Mouse (Mus musculus): ENCODE results near the gene Ccdc180. TPM values are rescaled to one million over a fixed set of nuclear protein-coding genes. Genes with fewer than 3 reads are reported as not detected.

Gene Ccdc180
- polyA plus RNA-seq, 1 experiment from 2014 or later, result 1.4 TPM

- peak; percentile 90 for DNase-seq (ENCODE audit: low spot score)
- Histone ChIP-seq H3K9me3 (ENCODE audit: low read length) (no peaks in the 10 kb centered on the region), H3K4me1 (ENCODE audit: insufficient read depth, low read depth, low read length) (no peaks in the 10 kb centered on the region; the same call in 1 of the 2 replicates), H3K27me3 (replicated peaks; ENCODE audit: insufficient read depth, low read length) (no peaks in the 10 kb centered on the region), H3K36me3 (ENCODE audit: insufficient read depth, low read length) (no peaks in the 10 kb centered on the region), H3K27ac (ENCODE audit: low read length) (peak overlapping the region; percentile 76), H3K4me3 (ENCODE audit: low read depth, low read length) (no peak overlapping the region), H3K4me2 (replicated peaks; ENCODE audit: low read depth, low read length) (peak overlapping the region; percentile 33), H3K9ac (replicated peaks; ENCODE audit: low read depth) (no peak overlapping the region)
- peak; percentile 90 for ATAC-seq
- TF ChIP-seq EP300 (IDR thresholded peaks at IDR 0.05) (peak; percentile 32), CTCF (IDR thresholded peaks at IDR 0.05) (no peak)
- 13% methylated on average over 13 of the region's 13 CpGs for WGBS
These were observed 75.8 kb downstream of the Ccdc180 start for GRCm38 (mm10) chr4:45965737-45966447.

GRCm38 (mm10) chr4:45966716-45967115 is 76.6 kb downstream of the Ccdc180 start:
- DNase-seq (ENCODE audit: low spot score), result peak; percentile 15
- H3K4me2 ChIP-seq (replicated peaks; ENCODE audit: low read depth, low read length), result 0 out of 2 replicates have a peak overlapping the region, but pooled peaks have one; percentile 8
- no peak overlapping the region for H3K4me3 ChIP-seq (ENCODE audit: low read depth, low read length)
- H3K27me3 ChIP-seq (replicated peaks; ENCODE audit: insufficient read depth, low read length), result no peaks in the 10 kb centered on the region
- no peaks in the 10 kb centered on the region for H3K9me3 ChIP-seq (ENCODE audit: low read length)
- 19% methylated on average over 6 of the region's 6 CpGs for WGBS
- H3K9ac ChIP-seq (replicated peaks; ENCODE audit: low read depth), result no peak overlapping the region
- TF ChIP-seq CTCF (IDR thresholded peaks at IDR 0.05) (no peak), EP300 (IDR thresholded peaks at IDR 0.05) (no peak)
- no peaks in the 10 kb centered on the region for H3K36me3 ChIP-seq (ENCODE audit: insufficient read depth, low read length)
- H3K4me1 ChIP-seq (ENCODE audit: insufficient read depth, low read depth, low read length), result peaks cover 4% of the 10 kb centered on the region; the same call in 1 of the 2 replicates
- peak overlapping the region; percentile 76 for H3K27ac ChIP-seq (ENCODE audit: low read length)
- no peak for ATAC-seq

GRCm38 (mm10) chr4:45967479-45968341 is 77.6 kb downstream of the Ccdc180 start:
- WGBS, result 64% methylated on average over 9 of the region's 9 CpGs
- Histone ChIP-seq H3K4me3 (ENCODE audit: low read depth, low read length) (no peak overlapping the region), H3K27me3 (replicated peaks; ENCODE audit: insufficient read depth, low read length) (no peaks in the 10 kb centered on the region), H3K9me3 (ENCODE audit: low read length) (no peaks in the 10 kb centered on the region), H3K36me3 (ENCODE audit: insufficient read depth, low read length) (no peaks in the 10 kb centered on the region), H3K4me1 (ENCODE audit: insufficient read depth, low read depth, low read length) (peaks cover 5% of the 10 kb centered on the region; the same call in 1 of the 2 replicates), H3K27ac (ENCODE audit: low read length) (no peak overlapping the region), H3K4me2 (replicated peaks; ENCODE audit: low read depth, low read length) (no peak overlapping the region), H3K9ac (replicated peaks; ENCODE audit: low read depth) (no peak overlapping the region)
- ATAC-seq, result no peak
- no peak for DNase-seq (ENCODE audit: low spot score)
- no peak for TF ChIP-seq CTCF (IDR thresholded peaks at IDR 0.05)
- TF ChIP-seq EP300 (IDR thresholded peaks at IDR 0.05), result no peak

GRCm38 (mm10) chr4:45969051-45969450 is 78.9 kb downstream of the Ccdc180 start:
- no peak overlapping the region for H3K27ac ChIP-seq (ENCODE audit: low read length)
- WGBS, result 72% methylated on average over 2 of the region's 2 CpGs
- no peak for DNase-seq (ENCODE audit: low spot score)
- H3K4me1 ChIP-seq (ENCODE audit: insufficient read depth, low read depth, low read length), result peaks cover 13% of the 10 kb centered on the region; the same call in 1 of the 2 replicates
- H3K4me2 ChIP-seq (replicated peaks; ENCODE audit: low read depth, low read length), result no peak overlapping the region
- H3K9me3 ChIP-seq (ENCODE audit: low read length), result no peaks in the 10 kb centered on the region
- H3K4me3 ChIP-seq (ENCODE audit: low read depth, low read length), result no peak overlapping the region
- no peak overlapping the region for H3K9ac ChIP-seq (replicated peaks; ENCODE audit: low read depth)
- no peaks in the 10 kb centered on the region for H3K36me3 ChIP-seq (ENCODE audit: insufficient read depth, low read length)
- no peaks in the 10 kb centered on the region for H3K27me3 ChIP-seq (replicated peaks; ENCODE audit: insufficient read depth, low read length)
- TF ChIP-seq EP300 (IDR thresholded peaks at IDR 0.05) (no peak), CTCF (IDR thresholded peaks at IDR 0.05) (no peak)
- ATAC-seq, result no peak

- H3K36me3 ChIP-seq (ENCODE audit: insufficient read depth, low read length), result no peaks in the 10 kb centered on the region
- no peak for ATAC-seq
- WGBS, result 51% methylated on average over 7 of the region's 7 CpGs
- H3K4me3 ChIP-seq (ENCODE audit: low read depth, low read length), result no peak overlapping the region
- TF ChIP-seq EP300 (IDR thresholded peaks at IDR 0.05), result no peak
- no peak for TF ChIP-seq CTCF (IDR thresholded peaks at IDR 0.05)
- no peaks in the 10 kb centered on the region for H3K9me3 ChIP-seq (ENCODE audit: low read length)
- DNase-seq (ENCODE audit: low spot score), result no peak
- no peaks in the 10 kb centered on the region for H3K27me3 ChIP-seq (replicated peaks; ENCODE audit: insufficient read depth, low read length)
- no peak overlapping the region for H3K4me2 ChIP-seq (replicated peaks; ENCODE audit: low read depth, low read length)
- no peak overlapping the region; the same call in 1 of the 2 replicates for H3K27ac ChIP-seq (ENCODE audit: low read length)
- peaks cover 13% of the 10 kb centered on the region; the same call in 1 of the 2 replicates for H3K4me1 ChIP-seq (ENCODE audit: insufficient read depth, low read depth, low read length)
- H3K9ac ChIP-seq (replicated peaks; ENCODE audit: low read depth), result no peak overlapping the region
These were observed 80.0 kb downstream of the Ccdc180 start for GRCm38 (mm10) chr4:45970048-45970560.

Data from lung, postnatal 0 days (tissue).